Mouse (Mus musculus): Measurements from ENCODE around the gene Sin3b.

DNA sequence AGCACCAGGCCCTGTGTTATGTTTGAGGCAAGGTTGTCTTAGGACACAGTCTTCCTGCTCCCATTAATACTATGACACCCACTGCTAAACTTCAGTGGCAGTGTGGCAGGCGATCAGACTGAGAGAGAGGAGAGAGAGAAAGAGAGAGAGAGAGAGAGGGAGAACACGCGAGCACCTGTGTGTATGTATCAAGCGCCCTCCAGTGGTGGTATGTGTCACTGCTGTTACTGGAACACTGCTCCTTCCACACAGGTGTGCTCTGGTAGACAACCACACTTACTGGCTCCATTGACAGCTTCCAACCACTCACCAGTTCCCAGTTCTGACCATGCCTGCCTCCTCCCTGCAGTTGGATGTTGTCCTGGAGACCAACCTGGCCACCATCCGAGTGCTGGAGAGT is 23.0 kb downstream of the Sin3b start:
- TF ChIP-seq CTCF (IDR thresholded peaks at IDR 0.05; ENCODE audit: control insufficient read depth, insufficient read depth, low read length) (peak; percentile 79), POLR2A (IDR thresholded peaks at IDR 0.05; ENCODE audit: borderline replicate concordance, control insufficient read depth, low read depth, low read length) (no peak)

Measured in bone marrow, adult 2 months (tissue).